Mouse (Mus musculus): Measurements from ENCODE around the gene Cmtm7.
"Not testable (repeated sequence)": the region's sequence is repeated elsewhere in the genome, so short reads cannot be mapped to it uniquely, and the experiment has no call there.

The Cmtm7 gene

DNA sequence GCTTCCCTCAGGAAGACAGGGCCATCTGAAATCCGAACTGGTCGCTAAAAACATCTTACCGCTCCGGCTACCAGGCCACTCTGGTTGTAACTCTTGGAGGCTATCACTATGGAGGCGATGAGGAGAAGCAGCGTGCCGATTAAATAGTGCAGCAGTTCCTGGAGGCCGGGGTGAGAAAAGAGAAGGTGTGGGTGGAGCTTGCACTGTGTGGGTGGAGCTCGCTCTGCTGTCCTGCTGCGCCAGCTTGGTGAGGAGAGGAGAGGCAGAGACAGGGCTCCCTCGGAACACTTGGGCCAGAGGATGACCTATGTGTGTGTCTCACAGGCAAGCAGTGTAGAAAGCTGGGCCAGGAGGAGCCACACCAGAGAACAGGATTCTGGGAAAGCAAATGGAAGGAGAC, 19.8 kb downstream of the Cmtm7 start:
- no peak for DNase-seq (ENCODE audit: low spot score)

DNA sequence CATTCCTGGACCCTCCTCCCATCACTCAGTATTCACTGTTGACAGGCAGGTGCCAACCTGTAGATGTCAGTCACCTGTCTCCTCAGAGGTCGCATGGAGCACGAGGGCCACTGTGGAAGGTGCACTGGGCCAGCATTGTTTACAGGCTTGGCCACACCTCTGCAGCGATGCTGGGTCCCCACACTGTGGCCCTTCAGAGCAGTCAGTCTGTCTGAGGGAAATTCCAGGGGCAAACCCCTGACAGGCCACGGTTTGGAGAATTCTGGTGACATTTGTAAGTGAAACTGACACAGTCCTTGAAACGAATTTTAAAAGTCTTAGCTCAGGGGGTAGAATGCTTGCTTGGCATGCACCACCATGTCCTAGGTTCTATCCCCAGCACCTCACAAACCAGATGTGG, 21.3 kb downstream of the Cmtm7 start:
- no peak for DNase-seq (ENCODE audit: low spot score)

DNA sequence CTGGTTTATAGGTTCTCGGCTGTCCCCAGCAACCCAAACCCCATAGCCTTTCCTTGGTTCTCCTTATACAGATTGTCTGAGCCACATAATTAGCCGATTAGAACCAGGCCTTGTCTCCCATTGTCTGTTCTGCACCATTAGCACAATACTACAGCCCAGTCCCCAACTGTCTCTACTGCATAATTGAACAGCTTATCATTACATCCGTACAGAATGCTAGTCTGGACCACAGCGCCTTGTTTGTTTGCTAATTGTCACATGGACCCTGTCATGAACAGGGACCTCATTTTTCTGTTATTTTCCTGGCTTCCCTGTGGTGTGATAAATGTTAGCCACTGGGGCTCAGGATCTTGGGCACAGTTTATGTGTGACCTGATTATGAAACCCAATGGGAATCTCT, 21.8 kb downstream of the Cmtm7 start:
- DNase-seq (ENCODE audit: low spot score), result no peak

DNA sequence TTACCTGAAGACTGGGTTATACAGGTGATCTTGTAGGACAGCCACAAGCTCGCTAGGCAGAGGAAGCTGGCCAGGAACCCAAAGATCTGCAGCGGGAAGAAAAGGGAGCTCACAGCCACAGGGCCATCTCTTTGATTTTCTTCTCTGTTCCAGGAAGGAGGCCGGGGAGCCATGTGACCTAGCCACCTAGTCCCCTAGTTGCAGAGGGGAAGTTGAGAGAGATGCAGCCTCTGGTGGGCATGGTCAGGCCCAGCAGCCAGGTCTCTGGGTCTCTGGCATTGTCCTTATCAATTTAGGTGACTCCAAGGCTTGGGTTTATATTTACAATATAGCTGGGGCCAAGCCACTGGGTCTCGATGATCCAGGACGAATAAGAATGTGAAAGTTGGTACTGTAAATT, 22.9 kb downstream of the Cmtm7 start:
- DNase-seq (ENCODE audit: low spot score), result no peak

DNA sequence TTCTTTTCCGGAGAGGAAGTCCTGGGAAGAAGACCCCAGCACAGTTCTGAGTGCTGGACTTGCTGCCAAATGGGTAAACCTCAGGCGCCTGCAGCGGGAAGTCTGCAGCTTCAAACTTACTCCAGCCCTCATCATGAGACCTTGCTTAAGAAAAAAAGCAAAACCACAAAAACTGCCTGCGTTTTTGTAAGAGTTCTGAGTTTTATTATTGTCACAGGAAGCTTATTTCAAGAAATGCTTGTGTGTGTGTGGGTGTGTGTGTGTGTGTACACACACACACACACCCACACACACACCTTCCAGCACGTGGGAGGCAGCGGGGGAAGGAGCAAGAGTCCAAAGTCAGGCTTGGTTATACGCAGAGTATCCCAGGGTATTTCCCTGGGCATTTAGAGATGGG, 23.4 kb downstream of the Cmtm7 start:
- no peak for DNase-seq (ENCODE audit: low spot score)

DNA sequence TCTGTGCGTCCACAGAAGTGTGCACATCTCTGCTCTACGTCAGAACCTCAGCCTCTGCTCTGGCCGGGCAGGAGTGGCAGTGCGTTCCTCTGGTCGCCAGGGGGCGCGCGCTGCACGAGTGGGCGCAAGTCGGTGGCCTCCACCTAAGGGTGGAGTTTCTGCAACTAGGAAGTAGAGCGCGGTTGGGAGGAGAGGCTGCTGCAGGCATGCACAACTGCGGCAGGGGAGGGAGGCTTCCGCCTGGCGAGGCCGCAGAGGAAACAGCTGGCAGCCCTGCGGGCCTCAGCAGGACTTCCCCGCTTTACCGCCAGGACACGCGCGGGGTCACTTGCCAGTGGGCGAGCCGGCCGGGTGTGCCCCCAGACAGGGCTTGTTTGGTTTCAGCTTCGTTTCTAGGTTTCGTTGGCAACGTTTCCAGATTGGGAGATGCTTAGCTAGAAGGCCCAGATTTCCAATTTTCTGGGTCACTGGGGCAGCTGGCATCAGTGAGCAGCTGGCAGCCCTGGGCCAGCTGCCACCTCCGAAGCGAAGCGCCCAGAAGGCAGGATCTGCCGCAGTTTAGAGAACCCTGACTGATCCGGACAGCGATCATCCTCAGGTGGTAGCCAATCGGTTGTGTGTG, 28.7 kb downstream of the Cmtm7 start:
- DNase-seq (ENCODE audit: low spot score), result peak; percentile 95

DNA sequence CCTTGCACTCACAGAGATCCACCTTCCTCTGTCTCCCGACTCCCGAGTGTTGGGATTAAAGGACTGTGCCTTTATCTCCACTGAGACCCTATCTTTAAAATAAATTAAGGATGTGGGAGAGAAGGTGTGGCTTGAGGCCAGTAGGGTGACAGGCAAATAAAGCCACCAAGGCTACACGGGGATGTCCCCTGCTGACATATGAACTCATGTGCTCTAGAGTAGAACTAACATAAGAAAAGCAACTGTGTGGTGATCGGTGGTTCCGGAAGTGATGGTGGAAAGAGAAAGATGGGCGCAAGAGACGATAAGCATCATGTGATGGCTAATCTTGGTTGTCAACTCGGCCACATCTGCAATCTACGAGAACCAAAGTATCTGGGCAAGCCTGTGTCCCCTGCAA, 29.3 kb downstream of the Cmtm7 start:
- DNase-seq (ENCODE audit: low spot score), result no peak

DNA sequence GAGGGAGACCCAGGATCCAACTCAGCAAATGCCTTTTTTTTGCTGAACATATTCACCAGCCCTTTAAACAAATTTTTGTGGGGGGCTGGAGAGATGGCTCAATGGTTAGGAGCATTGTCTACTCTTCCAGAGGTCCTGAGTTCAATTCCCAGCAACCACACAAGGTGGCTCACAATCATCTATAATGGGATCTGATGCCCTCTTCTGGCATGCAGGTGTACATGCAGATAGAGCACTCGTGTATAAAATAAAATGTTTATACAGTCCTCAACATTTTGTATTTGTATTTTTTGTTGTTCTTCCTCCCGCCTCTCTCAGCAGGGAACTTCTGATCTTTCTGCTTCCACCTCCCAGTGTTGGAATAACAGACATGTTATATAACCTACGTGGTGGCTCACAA, 30.1 kb downstream of the Cmtm7 start:
- DNase-seq (ENCODE audit: low spot score), result no peak

DNA sequence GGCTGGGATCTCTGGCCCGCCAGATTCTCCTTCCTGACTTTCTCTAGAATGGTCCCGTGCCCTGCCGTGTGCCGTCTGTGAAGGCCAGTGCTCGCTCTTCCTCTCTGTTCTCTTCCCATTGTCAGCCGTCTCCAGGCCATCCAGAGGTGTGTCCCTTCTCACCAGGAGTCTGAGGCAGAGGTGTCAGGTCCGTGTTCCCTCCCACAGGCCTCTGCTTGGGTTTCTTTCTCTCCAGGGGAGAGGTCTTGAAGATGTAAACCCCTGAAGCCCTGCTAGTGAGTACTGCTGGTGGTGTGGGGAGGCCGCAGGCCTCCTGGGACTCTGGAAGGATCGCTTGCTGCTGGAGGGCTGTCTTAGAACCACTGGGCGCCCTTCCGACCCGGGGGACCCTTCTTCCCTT, 34.2 kb downstream of the Cmtm7 start:
- DNase-seq (ENCODE audit: low spot score), result no peak

DNA sequence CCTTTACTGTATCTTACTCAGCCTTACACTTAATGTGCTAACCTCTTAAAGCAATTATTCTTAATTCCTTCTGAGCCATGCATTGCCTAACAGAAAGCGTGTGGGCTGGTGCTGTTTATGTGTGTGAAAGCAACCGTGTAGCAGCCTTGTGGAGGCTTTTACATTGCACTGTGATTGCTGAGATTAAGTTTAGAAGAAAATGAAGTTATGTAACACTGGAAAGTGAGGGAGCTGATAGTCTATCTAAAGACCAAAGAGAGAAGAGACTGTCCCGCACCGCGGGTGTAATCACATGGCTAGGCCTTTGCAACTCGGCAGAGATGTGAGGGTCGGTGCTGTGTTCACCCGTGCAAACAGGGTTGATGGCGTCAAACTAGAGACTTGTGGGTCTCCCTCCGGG, 34.6 kb downstream of the Cmtm7 start:
- DNase-seq (ENCODE audit: low spot score), result no peak

DNA sequence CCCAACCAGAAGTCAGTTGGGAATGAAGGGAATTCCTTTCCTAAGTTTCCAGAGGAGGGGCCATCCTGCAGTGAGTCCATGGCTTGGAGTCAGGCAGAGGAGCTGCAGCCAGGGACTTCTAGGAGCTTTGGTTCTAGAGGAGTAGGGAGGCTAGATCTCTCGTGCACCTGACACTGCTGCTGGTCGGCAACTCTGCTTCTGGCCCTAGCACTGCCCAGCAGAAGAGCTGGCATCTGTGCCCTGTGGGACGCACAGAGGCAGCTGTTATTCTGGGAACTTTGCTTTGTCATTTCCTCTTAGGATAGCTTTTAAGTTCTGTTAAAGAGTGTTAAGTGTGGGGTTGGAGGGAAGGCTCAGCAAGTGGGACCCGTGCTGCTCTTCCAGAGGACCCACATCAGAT, 36.0 kb downstream of the Cmtm7 start:
- no peak for DNase-seq (ENCODE audit: low spot score)

DNA sequence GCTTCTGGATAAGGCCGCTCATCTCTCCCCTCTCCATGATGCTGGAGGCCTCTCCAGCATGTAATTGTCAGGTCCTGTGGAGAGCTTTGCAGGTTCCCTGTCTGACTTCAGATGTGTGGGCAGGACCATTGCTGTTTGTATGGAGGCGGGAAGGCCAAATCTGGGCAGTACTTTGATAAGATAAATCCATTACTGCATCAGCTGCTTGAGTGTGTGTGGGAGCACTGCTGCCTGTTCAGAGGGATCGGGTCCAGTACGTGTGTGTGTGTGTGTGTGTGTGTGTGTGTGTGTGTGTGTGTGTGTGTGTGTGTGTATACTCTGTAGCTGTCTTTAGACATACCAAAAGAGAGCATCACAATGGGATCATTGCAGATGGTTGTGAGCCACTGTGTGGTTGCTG, 36.5 kb downstream of the Cmtm7 start:
- no peak for DNase-seq (ENCODE audit: low spot score)

DNA sequence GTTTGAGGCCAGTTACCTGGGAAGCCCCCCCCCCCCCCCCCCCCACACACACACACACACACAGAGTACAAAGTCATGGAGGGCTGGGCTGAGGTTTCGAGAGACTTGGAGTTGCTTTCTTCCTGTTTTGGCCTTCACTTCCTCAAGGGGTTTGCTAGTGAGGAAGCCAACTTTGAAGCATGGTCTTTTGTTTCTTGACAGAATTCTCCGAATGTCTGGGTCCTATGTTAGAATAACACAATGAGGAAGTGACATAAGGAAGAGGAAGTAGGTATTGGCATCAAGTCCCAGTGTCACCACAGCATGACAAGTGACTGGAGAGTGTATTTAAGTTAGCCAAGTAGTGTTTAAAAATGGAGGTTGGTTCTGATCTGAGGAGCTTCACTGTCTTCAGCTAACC, 38.9 kb downstream of the Cmtm7 start:
- peak; percentile 70 for DNase-seq (ENCODE audit: low spot score)

DNA sequence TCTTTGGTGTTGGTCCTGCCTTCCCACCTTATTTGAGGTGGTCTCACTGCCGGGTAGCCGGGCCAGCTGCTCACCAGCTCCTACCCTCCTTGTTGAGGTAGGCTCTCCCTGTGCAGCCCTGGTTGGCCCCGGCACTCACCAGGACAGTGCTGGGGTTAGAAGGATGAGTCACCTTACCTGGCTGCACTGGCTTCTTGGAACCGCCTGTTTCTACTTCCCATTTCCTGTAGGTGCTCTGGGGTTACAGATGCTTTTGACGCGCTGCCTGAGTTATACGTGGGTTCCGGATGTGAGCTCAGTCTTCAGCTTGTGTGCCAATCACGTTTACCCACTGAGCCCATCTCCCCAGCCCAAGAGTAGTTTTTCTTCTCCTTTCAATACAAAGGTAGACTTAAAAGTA, 41.3 kb downstream of the Cmtm7 start:
- no peak for DNase-seq (ENCODE audit: low spot score)

DNA sequence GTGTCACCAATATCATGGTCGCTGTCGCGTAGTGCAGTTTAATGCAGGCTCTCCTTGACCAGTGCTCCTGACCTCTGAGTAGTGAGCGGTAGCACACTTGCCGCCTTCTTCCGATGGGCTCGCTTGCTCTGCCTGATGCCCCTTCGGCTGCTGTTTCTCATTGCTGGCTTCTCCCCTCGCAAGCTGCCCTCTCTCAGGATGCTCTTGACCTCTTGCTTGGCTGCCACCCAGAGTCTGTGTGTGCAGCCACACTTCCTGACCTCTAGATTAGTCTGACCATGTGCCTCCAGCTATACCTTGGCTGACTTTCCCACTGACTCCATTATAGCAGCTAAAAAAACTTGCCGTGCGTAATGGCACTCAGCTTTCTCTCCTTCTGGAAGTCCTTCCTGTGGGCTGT, 45.2 kb downstream of the Cmtm7 start:
- peak; percentile 45 for DNase-seq (ENCODE audit: low spot score)

DNA sequence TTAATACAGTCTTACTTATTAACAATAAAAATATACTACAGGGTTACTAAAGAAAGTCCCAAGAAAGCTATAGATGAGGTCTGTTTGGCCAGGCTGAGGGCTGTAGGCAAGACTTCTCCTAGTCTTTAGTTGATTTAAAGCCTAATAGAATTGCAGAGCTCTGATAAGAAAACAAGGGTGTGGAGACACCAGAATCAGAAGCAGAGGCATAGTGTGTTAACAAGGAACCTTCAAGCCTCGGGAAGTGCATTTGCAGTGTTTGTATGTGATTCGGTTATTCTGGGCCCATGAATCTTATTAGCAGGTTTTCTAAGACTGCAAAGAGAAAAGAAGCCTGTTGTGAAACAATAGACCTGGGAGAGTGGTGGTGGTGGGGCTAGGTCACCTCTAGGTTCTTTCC, 48.4 kb downstream of the Cmtm7 start:
- DNase-seq (ENCODE audit: low spot score), result no peak

DNA sequence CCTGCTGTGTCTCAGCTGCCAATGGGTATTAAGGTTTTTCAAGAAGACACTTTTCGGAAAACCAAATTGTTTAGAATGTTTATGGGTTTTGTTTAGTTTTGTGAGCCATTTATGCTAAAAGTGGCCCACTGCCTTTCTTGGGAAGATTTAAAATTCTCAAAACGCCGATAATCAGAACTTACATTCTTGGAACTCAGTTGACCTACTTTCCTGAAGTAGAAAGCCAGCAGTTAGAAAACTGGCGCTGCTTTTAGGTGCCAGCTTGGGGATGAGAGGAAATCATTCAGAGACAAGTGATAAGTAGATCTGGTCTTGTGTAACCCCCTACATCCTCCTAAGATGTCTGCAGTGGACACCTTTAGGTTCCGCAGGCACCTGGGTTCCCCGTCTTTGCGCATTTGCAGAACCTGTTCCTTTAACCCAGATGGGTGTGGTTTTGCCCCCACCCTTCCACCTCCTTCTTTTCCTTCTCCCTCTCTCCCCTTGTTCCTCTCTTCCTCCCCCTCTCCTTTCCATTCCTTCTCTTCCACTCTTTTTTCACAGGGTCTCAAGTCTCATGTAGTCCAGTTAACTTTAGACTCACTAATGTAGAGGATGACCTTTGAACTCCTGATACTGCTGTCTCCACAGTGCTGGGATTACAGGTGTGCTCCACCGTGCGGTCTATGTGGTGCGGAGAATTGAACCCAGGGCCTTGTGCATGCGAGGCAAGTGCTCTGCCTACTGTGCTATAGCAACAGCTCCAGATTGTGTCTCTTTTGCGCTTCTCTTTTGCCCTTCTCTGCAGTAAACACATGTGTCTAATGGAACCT, 49.6 kb downstream of the Cmtm7 start:
- no peak for DNase-seq (ENCODE audit: low spot score)

DNA sequence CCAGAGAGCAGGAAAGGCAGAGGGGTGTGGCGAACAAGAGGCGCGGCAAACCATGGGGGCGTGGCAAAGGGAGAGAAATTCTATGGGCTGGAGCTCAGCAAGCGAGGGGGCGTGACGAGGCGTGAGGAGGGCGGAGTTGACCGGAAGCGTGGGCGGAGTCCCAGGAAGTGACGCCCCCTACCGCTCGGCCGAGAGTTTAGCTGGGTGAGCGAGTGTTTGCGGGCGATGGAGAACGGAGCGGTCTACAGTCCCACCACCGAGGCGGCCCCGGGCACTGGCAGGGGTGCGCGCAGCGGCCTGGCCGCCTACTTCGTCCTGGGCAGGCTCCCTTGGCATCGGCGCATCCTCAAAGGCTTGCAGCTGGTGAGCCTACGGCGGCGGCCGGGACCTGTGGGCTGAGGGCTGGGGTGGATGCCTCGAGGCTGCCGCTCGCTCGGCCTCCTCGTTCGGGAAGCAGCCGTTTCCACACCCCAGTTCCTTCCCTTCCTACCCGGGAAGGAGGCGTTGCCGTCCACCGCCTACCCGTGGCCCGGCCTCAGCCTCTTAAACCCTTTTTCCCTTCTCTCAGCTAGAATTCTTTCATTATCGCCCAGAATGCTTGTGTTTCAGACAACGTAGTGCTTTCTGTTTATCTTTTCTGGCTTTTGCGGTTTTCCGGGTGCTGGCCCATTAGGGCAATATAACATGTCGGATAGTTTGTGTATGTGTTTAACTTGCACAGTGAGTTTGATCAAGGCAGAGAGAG, 50.5 kb downstream of the Cmtm7 start, which contains the start of gene Cmtm6:
Gene Cmtm6, plus strand, starts transcription at position 106 of the 745 bp plus-strand sequence.
- DNase-seq (ENCODE audit: low spot score), result peak; percentile 98

DNA sequence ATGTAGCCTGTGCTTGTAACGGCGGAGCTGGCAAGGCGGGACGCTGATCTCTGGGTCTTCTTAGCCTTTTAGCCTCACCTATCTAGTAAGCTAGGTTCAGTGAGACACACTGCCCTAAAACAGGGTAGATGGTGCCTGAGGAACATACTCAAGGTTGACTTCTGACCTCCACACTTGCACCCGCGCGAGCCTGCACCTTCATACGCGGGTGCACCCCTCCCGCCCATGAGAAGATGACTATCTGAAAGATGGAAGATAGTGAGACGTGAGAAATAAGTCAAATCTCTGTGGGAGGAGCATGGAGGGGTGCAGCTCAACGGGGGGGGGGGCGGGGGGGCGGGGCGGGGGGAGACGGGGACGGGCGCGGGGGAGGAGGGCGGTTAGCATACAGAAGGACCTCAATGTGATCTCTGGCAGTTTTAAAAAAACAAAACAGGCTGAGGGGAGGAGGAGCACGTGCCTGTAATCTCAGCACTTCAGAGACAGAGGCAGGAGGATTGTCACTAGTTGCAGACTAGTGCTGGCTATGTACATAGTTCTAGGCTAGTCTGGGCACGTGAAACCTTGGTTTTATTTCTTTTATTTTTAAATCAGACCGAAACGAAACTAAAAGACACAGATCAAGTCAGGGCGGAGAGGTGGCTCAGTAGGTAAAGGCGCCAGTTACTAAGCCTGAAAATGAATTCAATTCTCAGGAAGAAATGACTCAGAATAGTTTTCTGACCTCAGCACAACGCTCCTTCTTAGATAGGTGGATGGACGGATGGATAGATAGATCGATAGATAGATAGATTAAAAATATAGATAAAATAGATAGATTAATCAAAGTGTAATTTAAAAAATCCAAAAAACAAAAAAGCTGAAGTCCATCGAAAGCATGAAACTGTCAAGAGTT, 51.5 kb downstream of the Cmtm7 start:
- DNase-seq (ENCODE audit: low spot score), result peak; percentile 13

DNA sequence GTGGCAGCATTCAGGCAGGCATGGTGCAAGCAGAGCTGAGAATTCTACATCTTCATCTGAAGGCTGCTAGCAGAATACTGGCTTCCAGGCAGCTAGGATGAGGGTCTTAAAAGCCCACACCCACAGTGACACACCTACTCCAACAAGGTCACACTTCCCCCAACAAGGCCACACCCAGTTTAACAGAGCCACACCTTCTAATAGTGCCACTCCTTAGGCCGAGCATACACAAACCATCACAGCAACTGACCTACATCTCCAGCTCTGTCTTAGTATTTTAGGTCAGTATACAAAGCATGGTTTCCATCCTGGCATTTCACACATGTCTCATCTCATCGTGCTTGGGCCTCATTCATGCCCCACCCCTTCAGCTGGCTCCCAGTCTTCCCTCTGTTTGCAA, 53.2 kb downstream of the Cmtm7 start:
- DNase-seq (ENCODE audit: low spot score), result not testable (repeated sequence)

DNA sequence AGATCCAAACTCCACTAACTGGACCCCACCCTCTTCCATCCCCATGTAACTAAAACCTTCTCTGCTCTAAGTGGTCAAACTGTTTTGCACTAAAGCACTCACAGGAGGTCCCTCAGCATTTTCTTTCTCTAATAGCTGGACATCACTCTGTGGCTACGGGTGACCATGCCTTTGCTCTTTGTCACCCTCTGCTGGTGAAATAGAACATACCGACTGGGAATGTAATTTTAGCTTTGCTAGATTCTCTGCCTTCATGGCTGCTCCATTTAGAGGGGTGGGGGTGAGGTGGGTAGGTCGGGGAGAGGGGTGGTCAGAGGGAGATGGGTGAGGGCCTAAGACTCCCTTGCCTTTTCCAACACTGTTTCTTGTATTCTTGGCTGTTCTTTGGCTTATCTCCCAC, 54.3 kb downstream of the Cmtm7 start:
- peak; percentile 53 for DNase-seq (ENCODE audit: low spot score)

DNA sequence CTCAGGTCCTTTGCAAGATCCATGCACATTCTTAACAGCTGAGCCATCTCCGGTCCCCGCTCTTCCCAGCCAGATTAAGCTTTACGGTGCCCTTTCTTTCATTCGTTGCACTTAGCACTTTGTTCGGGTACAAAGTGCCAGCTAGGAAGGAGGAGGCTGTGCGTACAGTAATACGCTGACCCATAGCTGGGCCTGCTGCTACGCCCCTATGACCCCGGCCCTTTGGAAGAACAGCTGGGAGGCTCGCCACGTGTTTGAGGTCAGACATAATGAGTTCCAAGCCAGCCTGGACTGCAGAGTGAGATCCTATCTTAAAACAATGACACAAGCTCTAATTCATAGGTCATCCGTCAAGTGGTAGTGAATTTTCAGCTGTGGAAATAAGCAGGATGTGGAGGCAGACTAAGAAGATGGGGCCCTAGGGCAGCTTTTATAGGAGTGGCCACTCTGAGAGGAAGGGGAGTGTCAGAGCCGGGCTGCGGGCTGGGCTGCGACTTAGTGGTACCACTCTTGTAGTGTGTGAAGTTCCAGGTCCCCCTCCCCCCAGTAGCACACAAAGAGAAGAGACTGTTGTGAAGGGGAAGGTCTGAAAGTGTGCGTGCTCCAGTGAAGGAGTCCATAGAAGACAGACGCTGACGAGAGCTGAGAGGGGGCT, 64.9 kb downstream of the Cmtm7 start:
- no peak for DNase-seq (ENCODE audit: low spot score)

Measured in lung, postnatal 25 days (tissue).